Mouse (Mus musculus) layer of hippocampus, adult 8-10 months (tissue): Measurements from ENCODE around the gene Cyb561d2. TPM values are rescaled to one million over a fixed set of nuclear protein-coding genes. Genes with fewer than 3 reads are reported as not detected.

Experiments used
- total RNA-seq, 4 experiments: library from RNA; stranded (reverse); gene quantifications; 2 replicates each; pipeline ENCODE4 v1.2.4; 2022

The Cyb561d2 gene
- total RNA-seq, 4 experiments from 2014 or later: 14.7 to 18.5 (median 16.5) TPM

Other genes with a start within 250 kb of the Cyb561d2 start
- gene Cish, start 246.2 kb downstream of the Cyb561d2 start, total RNA-seq: 1 to 10 TPM; 2.1 to 6.1 (median 2.9) TPM
- gene Hemk1, start 203.8 kb downstream of the Cyb561d2 start, total RNA-seq: 10 to 100 TPM; 15.6 to 20.6 (median 18.5) TPM
- gene 6430571L13Rik, start 201.6 kb downstream of the Cyb561d2 start, total RNA-seq: 1 to 10 TPM; 2.4 to 4.0 (median 3.4) TPM
- 10 to 100 TPM; 14.6 to 21.0 (median 17.0) TPM for gene Cacna2d2, start 142.6 kb downstream of the Cyb561d2 start, total RNA-seq
- gene Tmem115, start 8.2 kb downstream of the Cyb561d2 start, total RNA-seq: 10 to 100 TPM; 33.1 to 40.3 (median 36.2) TPM
- 10 to 100 TPM; 39.4 to 46.9 (median 44.5) TPM for gene Nprl2, start within 50 bp of the Cyb561d2 start, total RNA-seq
- 1 to 10 TPM; 4.5 to 7.8 (median 6.3) TPM for gene Zmynd10, start 5.1 kb upstream of the Cyb561d2 start, total RNA-seq
- gene Rassf1, start 9.4 kb upstream of the Cyb561d2 start, total RNA-seq: 10 to 100 TPM; 17.3 to 22.5 (median 19.0) TPM
- gene Tusc2, start 21.1 kb upstream of the Cyb561d2 start, total RNA-seq: 10 to 100 TPM; 73.2 to 83.4 (median 76.0) TPM
- gene Hyal2, start 25.8 kb upstream of the Cyb561d2 start, total RNA-seq: 10 to 100 TPM; 12.9 to 16.6 (median 16.4) TPM
- 1 to 10 TPM; 7.6 to 9.7 (median 8.4) TPM for gene Hyal1, start 34.7 kb upstream of the Cyb561d2 start, total RNA-seq
- 10 to 100 TPM; 11.8 to 18.4 (median 15.4) TPM for gene Naa80, start 36.7 kb upstream of the Cyb561d2 start, total RNA-seq
- gene Hyal3, start 38.6 kb upstream of the Cyb561d2 start, total RNA-seq: 1 to 10 TPM; 1.7 to 2.4 (median 1.9) TPM
- gene Ifrd2, start 45.4 kb upstream of the Cyb561d2 start, total RNA-seq: 10 to 100 TPM; 12.4 to 15.4 (median 14.0) TPM
- gene Sema3b, start 67.0 kb upstream of the Cyb561d2 start, total RNA-seq: 1 to 10 TPM; 2.9 to 5.0 (median 4.4) TPM
- gene Gnai2, start 93.2 kb upstream of the Cyb561d2 start, total RNA-seq: 100 to 1,000 TPM; 218 to 272 (median 249) TPM
- gene Slc38a3, start 127.3 kb upstream of the Cyb561d2 start, total RNA-seq: 10 to 100 TPM; 61.3 to 74.3 (median 69.2) TPM
- under 1 TPM; 0.14 to 0.43 (median 0.27) TPM for gene Gnat1, start 137.5 kb upstream of the Cyb561d2 start, total RNA-seq
- gene Sema3f, start 168.3 kb upstream of the Cyb561d2 start, total RNA-seq: 1 to 10 TPM; 5.4 to 9.3 (median 6.5) TPM
- 100 to 1,000 TPM; 136 to 170 (median 155) TPM for gene Rbm5, start 228.8 kb upstream of the Cyb561d2 start, total RNA-seq